Mouse (Mus musculus) CD4-positive, CD25-positive, alpha-beta regulatory T cell, adult 2 months (primary cell): ENCODE results near the gene 1810009A15Rik.
A peak's percentile ranks its signal among the peaks of the same experiment; 100 is the strongest.

Experiments used
- DNase-seq: peaks from one replicate; pipeline ENCODE4 v3.0.0-alpha.2; 2012; ENCODE audit warnings: low read depth, low spot score

Gene 1810009A15Rik

DNA sequence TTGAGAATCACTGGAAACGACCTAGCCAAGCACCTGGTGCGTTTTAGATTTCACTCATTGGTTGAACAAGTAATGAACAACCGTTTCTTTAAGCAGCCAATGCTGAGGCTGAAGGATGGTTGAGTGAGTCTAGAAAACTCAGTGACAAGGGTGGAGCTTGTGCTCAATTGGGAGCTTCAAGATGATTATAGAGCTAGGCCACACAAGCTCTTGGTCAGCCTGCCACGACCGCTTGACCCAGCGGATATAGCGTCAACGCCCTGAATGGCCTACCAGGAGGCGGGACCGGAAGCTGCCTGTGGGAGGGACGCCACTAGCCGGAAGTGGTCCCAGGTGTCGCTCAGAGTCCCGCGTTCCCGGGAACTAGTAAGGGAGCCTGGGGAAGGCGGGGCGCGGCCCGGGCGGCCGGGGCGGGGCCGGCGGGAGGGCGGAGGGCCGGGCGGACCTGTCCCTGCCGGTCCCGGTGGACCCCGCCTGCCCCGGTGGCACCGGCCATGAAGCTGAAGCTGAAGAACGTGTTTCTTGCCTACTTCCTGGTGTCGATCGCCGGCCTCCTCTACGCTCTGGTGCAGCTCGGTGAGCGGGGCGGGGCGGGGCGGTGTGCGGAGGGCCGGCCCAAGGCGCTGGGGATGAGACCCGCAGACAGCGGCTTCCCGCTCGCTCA is 31.6 kb downstream of the 1810009A15Rik start, which contains the start of gene B3gat3:
Gene B3gat3 (plus strand): TSS at position 302 of the 664 bp plus-strand sequence.
- peak; percentile 85 for DNase-seq

DNA sequence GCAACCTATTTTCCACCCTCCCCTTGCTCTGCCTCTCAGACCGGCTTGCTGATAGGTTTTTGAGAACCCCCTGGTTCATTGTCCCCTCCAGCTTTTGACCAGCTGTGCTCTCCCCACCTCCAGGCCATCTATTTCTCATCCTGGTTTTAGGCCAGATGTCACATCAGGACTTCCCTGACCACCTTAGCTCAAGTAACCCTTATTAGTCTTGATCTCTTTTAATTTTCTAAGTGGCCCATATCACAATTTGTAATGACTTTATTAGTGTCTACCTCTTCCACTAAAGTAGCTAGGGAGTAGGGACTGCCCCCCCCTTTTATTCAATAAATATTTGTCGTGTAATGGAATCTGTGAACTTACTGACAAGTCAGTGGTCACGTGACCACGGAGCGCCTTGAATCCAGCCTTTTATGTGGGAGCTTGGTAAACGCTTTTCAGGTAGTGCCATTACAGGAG is 32.2 kb downstream of the 1810009A15Rik start:
- peak; percentile 80 for DNase-seq

DNA sequence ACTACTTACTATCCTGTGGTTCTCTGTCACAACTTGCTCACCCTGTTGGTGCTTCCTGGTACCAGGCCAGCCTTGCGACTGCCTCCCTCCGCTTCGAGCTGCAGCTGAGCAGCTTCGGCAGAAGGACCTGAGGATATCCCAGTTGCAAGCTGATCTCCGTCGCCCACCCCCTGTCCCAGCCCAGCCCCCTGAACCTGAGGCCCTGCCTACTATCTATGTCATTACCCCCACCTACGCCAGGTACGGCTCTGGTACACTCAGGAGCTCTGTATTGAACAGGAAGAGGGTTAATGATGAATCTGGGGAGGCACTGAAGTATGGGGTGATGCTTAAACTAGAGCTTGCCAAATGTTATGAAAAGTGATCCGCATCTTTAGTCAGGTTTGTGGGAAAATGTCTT is 33.1 kb downstream of the 1810009A15Rik start:
- DNase-seq, result peak; percentile 35

DNA sequence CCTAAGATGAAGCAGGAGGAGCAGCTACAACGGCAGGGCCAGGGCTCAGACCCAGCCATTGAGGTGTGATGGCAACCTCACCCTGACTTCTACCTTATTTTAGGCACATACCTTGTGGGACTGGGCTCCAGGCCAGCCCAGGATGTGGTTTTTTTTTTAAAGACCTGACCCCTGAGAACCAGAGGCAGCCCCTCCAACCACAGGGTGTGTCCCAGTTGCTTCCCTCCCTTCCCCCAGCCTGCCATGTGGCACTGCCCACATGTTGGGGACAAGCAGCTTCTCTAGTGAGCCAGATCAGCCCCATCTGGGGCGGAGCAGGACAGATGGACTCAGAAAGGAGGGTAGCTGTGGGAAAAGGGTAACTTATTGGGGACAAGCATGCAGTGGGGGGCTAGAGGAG is 38.1 kb downstream of the 1810009A15Rik start:
- peak; percentile 40 for DNase-seq

DNA sequence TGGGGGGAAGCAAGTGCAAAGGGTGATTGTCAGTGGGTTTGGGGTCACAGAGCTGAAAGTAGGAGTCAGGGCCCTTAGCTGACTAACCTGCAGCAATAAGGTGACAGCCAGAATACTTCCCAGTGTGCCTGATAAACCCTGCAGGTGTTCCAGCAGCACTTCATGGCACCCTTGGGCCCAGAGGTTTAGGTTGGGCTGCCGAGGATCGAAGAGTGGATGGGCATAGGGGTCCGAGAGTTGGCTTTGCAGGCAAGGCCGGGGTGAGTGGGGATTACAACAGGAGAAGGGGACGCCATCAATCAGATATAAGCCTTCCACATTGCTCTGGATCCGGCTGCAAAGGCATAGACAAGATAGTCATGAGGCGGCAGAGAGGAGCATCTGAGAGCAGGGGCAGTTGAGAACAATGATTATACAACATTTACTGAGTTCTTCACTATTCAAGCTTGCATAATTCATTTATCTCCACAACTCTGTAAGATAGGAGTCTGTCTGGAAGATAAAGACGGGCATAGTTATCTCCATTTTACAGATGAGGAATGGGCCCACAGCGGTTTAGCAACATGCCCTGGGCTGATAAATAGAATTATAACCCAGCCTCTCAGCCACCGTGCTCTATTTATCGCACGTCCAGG is 39.4 kb downstream of the 1810009A15Rik start:
- DNase-seq, result no peak

DNA sequence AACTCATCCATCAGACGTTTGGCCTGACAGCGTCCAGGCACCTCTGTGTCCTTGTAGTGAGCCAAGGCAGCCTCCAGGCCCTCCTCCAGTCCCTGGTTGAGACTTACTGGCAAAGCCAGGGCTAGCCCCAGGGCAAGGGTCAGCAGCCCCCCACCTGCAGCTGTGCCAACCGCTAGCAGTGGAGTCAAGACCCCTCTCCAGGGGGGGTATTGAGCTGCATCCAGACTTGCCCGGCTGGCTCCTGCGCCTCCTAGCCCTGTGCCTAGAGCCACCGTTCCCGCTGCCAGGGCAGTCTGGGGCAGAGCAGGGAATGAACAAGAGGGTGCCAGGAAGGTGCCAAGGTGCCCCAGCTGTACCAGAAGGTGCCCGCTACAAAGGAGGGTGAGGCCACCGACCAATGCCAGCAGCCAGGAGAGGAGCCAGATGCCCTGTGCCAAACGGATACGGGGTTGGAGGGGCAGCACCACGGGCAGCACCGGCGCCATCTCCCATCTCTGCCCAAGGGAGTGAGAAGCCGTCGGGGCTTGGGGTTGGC is 40.1 kb downstream of the 1810009A15Rik start:
- DNase-seq, result no peak

DNA sequence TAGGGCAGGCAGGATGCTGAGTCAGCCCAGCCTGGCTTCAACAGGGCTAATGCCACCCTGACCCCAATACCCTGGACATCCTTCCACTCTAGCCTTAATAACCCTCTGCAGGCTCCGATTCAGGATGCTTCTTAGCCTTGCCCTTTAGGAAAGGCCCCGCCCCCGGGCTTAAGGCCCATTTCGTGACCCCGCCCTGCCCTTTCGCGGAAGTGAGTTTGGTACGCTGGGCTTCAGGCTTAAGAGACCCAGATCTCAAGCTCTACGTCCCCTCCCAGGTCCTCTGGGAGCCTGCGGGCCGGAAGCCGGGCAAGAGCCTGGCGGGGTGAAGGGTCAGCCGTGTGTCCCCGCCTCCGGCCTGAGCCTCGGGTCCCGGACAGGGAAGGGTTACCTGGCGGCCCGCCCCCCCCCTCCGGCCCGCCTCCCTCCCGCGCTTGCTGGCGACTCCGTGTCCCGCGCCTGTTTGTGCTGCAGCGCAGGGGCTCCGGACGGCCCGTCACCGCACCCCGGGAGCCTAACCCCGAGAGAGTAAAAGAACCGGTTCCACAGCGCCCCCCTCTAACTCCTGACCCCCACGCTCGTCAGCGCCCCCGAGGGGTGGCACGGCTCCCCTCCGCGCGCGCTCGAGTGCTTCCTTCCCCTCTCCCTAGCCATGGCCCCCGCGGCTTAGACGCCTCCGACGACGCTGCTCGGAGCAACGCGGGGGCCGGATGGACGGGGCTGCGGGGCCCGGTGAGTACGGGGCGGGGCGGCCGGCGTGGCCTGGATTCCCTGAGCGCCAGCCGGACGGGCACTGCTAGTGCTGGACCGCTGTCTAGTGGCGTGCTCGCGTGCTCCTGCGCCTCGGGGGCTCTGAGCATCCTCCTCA is 40.8 kb downstream of the 1810009A15Rik start, which contains the start of the genes Rom1 and Eml3:
Gene Rom1 (minus strand): TSS at position 133 of the 865 bp plus-strand sequence.
Gene Eml3 (plus strand): TSS at position 329 of the 865 bp plus-strand sequence.
- peak; percentile 86 for DNase-seq

DNA sequence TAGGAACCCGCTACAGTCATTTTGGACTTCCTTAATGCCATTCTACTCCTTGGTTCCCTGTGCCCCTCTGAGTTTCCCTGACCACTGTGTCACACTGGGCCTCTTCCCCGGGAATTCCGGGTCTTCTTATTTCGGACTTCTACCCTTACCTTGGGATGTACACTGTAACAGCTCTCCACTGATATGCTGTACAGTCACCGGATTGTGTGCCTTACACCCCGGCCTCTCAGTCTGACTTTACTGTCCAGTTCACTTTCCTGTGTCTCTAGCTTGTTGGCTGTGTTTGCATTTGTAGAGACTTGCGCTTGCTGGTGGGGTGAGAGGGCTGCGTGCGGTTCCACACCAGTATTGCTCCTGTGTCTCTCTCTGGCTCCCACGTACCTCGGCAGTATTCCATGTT is 41.5 kb downstream of the 1810009A15Rik start:
- DNase-seq, result peak; percentile 15

DNA sequence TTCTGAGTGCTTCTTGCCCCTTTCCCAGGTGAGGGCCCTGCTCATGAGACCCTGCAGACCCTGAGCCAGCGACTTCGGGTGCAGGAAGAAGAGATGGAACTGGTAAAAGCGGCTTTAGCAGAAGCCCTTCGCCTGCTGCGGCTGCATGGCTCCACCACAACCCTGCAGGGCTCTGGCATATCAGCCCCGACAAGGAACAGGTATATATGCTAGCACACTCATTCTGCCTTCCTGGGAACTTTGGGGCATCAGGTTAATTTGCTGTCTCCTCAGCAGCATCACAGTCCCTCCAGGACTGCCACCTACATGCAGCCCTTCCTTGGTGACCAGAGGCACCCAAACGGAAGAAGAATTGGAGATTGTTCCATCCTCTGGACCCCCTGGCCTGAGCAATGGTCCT is 42.1 kb downstream of the 1810009A15Rik start:
- no peak for DNase-seq

DNA sequence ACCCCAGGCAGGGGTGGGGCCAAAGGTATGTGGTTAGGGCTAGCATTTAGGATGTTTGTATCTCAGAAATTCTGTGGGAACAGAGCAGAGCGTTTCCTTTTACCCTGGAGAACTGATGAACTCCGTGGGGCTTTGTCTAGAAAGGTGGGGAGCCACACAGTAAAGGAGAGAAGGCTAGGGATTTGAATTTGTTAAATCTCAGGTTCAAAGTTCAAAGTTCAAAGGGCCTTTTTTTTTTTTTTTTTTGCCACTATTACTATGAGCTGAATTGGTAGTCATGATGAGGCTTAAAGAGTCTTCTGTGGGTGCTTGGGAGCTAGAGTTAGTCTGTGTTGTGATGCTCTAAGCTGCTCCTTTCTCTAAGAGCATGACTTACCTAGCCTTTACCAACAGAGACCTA is 48.1 kb downstream of the 1810009A15Rik start:
- no peak for DNase-seq
